Mouse (Mus musculus) left cerebral cortex, postnatal 10 days (tissue): ENCODE measurements at regions not wholly inside any gene's neighbourhood (a gene's known extent, or its start where the extent isn't known, plus 50 kb on each side); places are given as distances from the start of the nearest gene placed in this dataset.

Source experiments
- DNase-seq, 2 experiments: peaks; one replicate each; pipeline ENCODE4 v3.0.0; 2021 to 2022; ENCODE audit warnings: low spot score in 2 of 2, mixed read lengths in 1 of 2; ENCODE audit errors: extremely low spot score in 1 of 2
- intact Hi-C: fragments of 180-260 bp; cut with DNase I; formaldehyde crosslinking; loops from one replicate; pipeline ENCODE4 v1.15.1; 2025

GRCm38 (mm10) chr3:21961746-21962145 lies 114.7 kb upstream of the Tbl1xr1 start:
- DNase-seq = no peak
- intact Hi-C loops = no loop called here

- intact Hi-C loops = no loop called here
- DNase-seq = no peak
Measured at GRCm38 (mm10) chr3:21962360-21962782, 114.1 kb upstream of the Tbl1xr1 start.

GRCm38 (mm10) chr3:21962921-21963732 lies 113.3 kb upstream of the Tbl1xr1 start:
- intact Hi-C loops = no loop called here
- DNase-seq = no peak

- intact Hi-C loops = no loop called here
- no peak for DNase-seq
Measured at GRCm38 (mm10) chr3:21963733-21964351, 112.6 kb upstream of the Tbl1xr1 start.

- intact Hi-C loops = no loop called here
- DNase-seq = no peak
Measured at GRCm38 (mm10) chr3:21964438-21964837, 112.0 kb upstream of the Tbl1xr1 start.

- intact Hi-C loops = no loop called here
Measured at GRCm38 (mm10) chr3:21965556-21965955, 110.9 kb upstream of the Tbl1xr1 start.

GRCm38 (mm10) chr3:21971731-21972130 lies 104.7 kb upstream of the Tbl1xr1 start:
- intact Hi-C loops = no loop called here

More at GRCm38 (mm10) chr3:21965556-21965955, 110.9 kb upstream of the Tbl1xr1 start:
- DNase-seq = no peak

GRCm38 (mm10) chr3:21973153-21973552 lies 103.3 kb upstream of the Tbl1xr1 start:
- intact Hi-C loops = no loop called here
- no peak for DNase-seq

More at GRCm38 (mm10) chr3:21971731-21972130, 104.7 kb upstream of the Tbl1xr1 start:
- no peak for DNase-seq

GRCm38 (mm10) chr3:21973681-21974080 lies 102.8 kb upstream of the Tbl1xr1 start:
- intact Hi-C loops = no loop called here
- DNase-seq = no peak

GRCm38 (mm10) chr3:21974766-21975165 lies 101.7 kb upstream of the Tbl1xr1 start:
- intact Hi-C loops = no loop called here
- no peak for DNase-seq

GRCm38 (mm10) chr3:21977775-21978174 lies 98.7 kb upstream of the Tbl1xr1 start:
- no peak for DNase-seq
- intact Hi-C loops = no loop called here

GRCm38 (mm10) chr3:21982991-21983390 lies 93.5 kb upstream of the Tbl1xr1 start:
- intact Hi-C loops = no loop called here
- DNase-seq = no peak

- DNase-seq = no peak
- intact Hi-C loops = no loop called here
Measured at GRCm38 (mm10) chr3:21983993-21984725, 92.3 kb upstream of the Tbl1xr1 start.

- DNase-seq = no peak
- intact Hi-C loops = no loop called here
Measured at GRCm38 (mm10) chr3:21984807-21985206, 91.6 kb upstream of the Tbl1xr1 start.

GRCm38 (mm10) chr3:21986164-21986892 lies 90.1 kb upstream of the Tbl1xr1 start:
- intact Hi-C loops = no loop called here
- no peak for DNase-seq

- no peak for DNase-seq
- intact Hi-C loops = no loop called here
Measured at GRCm38 (mm10) chr3:21986893-21987250, 89.6 kb upstream of the Tbl1xr1 start.

GRCm38 (mm10) chr3:21987455-21988009 lies 88.9 kb upstream of the Tbl1xr1 start:
- DNase-seq = no peak
- intact Hi-C loops = no loop called here

- intact Hi-C loops = no loop called here
- DNase-seq = no peak
Measured at GRCm38 (mm10) chr3:21988010-21988531, 88.4 kb upstream of the Tbl1xr1 start.

GRCm38 (mm10) chr3:21990526-21990925 lies 85.9 kb upstream of the Tbl1xr1 start:
- no peak for DNase-seq
- intact Hi-C loops = no loop called here
